Mouse (Mus musculus) heart, postnatal 36 days (tissue): Measurements from ENCODE around the gene Plpp1. TPM values are rescaled to one million over a fixed set of nuclear protein-coding genes. Genes with fewer than 3 reads are reported as not detected.
A peak's percentile ranks its signal among the peaks of the same experiment; 100 is the strongest.

Source experiments
- DNase-seq, 2 experiments: peaks; one replicate each; pipeline ENCODE4 v3.0.0; 2021 to 2022
- intact Hi-C: fragments of 180-260 bp; cut with DNase I; formaldehyde crosslinking; loops from one replicate; pipeline ENCODE4 v1.15.1; 2025
- total RNA-seq, 2 experiments: library from RNA; stranded (reverse); gene quantifications; 2 replicates each; pipeline ENCODE4 v1.2.3; 2021

Plpp1 gene
- total RNA-seq, 2 experiments from 2014 or later = 54.6 to 63.8 TPM

DNA sequence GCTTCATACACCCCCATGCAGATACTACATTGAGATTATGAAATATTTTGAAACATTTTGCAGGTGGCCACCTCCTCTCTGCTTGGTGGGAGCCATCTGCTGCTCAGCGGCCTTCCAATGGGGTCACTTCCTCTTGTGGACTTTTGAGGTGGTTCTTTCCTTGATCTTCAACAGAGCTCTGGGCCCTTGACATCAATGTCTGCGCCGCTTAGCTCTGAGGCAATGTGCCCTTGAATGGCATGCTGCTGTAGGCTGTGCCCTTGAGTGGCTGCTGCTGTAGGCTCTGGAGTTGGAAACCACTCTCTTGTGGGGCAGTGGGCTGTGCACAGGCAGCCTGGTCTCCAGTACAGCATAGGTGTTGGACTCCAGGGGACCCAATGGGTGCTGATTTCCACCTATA is 45.3 kb downstream of the Plpp1 start:
- intact Hi-C loops = no loop called here
- no peak for DNase-seq

DNA sequence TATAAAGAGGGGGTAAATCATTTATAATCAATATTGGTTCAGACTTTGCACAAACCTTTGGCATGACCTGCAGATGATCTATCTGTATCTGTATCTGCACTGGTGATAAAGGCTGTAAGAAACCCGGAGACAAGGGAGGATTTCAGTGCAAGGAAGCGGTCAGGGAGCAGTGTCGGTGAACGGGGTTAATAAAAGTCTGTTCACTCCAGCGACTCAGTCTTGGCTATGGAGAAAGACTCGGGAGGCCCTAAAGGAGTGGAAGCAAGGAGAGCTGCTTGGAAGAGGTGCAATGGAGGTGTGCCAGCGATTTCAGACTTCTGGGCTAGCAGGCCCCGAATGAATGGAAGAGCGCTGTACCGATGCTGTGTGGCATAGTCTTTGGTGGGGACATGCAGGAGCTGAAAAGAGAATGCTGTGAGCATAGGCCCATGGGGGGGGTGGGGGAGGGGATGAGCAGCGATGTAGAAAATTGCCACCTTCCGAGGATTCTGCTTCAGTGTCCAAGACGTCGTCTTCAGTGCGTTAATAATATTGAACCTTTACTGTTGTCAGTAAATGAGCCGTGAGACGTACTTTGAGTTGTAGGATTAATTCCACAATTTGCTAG is 53.2 kb downstream of the Plpp1 start:
- DNase-seq = no peak
- intact Hi-C loops = no loop called here

DNA sequence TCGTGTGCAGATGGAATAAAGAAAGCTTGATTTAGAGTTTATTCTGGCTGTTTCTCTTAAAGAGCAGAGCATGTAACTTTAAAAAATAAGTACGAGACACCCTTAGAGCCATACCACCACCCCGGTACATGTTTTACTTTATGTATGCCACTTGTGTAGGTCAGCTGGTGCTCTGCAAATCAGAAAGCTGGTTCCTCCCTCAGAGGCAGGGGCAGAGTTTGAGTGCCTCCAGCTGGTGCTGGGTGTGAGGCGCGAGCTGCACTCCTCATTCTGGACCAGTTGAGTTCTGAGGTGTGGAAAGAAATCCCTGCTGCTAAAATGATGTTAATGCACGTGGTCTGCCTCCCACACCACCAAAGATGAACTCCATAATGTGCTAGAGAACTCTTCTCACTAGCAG is 53.8 kb downstream of the Plpp1 start:
- no peak for DNase-seq
- intact Hi-C loops = no loop called here

DNA sequence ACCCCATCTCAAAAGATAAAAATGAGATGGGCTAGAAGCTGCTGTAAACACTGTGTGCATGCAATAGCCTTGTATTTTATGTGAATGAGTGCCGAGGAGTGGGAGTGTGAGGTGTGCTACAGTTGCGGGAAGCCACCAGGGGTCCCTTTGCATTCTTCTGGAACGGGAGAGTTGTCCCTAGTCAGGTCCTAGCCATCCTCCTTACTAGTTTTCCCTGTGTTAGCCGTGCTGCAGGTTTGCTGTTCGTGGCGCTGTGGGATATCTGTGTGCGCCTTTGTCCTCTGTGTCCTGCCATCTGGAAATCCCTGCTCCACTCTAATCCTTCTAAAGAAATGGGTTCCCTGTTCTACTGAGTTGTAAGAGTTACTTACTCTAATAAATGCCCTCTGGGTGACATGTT is 57.3 kb downstream of the Plpp1 start:
- intact Hi-C loops = no loop called here
- no peak for DNase-seq

DNA sequence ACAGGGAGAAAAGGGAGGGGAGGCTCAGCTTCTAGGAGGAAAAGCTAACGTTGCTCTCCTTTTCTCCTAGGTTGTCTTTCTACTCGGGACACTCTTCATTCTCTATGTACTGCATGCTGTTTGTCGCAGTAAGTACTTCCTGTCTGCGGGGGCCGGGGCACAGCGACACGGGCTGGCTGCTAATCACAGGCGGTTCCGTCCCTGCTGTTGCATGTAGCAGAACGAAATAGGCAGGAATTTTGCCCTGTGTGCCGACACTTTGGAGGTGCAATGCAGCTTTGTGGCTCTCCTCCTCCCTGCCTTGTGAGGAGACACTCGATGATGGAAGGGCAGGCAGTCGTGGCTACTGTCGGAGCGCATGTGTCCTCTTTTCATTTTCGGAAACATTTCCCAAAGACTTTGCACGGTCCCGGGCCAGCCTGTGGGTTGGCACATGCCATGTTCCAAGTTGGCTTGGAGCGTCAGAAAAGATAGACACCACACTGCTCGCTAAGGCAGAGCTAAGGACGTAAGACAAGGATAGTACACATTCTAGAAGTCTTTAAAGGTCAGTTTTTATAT is 59.1 kb downstream of the Plpp1 start:
- intact Hi-C loops = loop anchor here (5.0 kb wide), 1 partner anchor 187 kb away; no protein-coding TSS in a partner anchor
- DNase-seq = no peak

DNA sequence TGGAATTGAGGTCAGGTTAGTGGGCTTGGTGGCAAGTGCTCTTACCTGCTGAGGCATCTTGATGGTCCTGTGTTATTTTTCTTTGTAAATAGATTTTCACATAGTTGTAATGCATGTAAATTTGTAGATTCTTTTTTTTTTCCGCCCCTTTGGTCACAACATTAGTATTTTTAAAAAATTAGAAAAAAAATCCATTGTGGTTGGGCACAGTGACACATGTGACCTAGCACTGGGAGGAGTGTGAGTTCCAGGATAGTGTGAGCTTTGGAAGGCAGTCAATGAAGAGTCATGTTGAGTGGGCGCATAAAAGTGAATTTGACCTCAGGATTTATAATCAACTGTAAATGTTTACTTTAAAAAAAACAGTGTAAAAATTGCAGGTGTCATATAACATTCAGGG is 59.8 kb downstream of the Plpp1 start:
- intact Hi-C loops = loop anchor here (5.0 kb wide), 1 partner anchor 188 kb away; no protein-coding TSS in a partner anchor
- DNase-seq = no peak

DNA sequence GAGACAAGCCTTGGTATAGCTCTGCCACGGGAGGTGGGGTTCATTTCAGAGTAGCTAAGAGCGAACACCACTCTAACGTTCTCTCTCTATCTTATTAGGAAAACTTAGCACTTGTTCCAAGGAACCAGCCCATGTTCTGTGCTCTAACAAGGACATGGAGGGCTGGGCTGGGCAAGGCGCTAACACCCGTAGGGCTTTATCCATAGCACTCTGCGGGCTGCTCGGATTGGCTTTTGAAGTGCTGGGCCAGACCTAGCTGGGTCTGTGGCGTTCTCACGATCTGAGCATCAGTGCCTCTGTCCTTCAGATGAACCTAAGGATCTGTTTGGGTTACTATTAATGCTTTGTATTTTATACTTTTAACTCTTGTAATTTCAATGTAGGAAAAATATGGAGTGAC is 60.3 kb downstream of the Plpp1 start:
- no peak for DNase-seq
- intact Hi-C loops = loop anchor here (5.0 kb wide), 1 partner anchor 189 kb away; no protein-coding TSS in a partner anchor

DNA sequence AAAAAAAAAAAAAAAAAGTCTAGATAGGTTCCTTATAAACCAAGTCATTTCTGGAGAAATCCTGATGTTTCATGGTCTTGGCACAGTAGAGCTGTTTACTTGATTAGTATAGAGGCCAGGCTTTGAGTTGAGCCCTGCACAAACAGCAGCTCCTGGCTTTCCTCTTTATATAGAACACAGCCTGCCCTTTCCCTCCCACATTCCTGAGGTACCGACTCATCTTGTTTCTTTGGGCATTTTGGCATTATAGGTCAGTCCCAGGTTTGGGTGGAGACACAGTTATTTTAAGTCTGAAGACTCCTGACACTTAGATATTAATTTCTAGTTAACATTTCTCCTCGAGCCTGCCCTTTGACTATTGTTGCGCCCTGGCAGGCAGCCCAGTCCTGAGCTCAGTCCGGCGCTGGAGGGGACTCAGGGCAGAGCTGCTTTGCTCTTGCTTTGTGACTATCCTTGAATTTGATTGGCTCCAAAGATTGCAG is 61.3 kb downstream of the Plpp1 start:
- DNase-seq = peak; percentile 53 to 54
- intact Hi-C loops = loop anchor here (5.0 kb wide), 1 partner anchor 190 kb away; no protein-coding TSS in a partner anchor

DNA sequence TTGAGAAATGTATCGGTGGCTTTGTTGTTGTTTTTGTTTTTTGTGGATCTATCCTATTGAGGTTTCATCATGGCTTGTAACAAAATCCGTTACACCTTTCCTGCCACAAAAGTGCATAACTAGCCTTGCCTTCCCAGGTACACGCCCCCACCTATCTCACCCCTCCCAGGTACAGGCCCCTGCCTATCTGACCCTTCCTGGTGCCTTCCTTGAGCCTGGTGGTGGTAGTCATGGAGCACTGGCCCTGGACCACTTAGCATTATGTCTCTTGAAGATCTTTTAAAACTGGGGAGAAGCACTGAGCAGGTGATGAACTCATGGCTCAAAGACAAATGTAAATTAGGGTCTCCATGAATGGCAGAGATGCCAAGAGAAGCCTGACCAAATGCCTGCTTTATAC is 61.8 kb downstream of the Plpp1 start:
- DNase-seq = no peak
- intact Hi-C loops = loop anchor here (5.0 kb wide), 1 partner anchor 190 kb away; no protein-coding TSS in a partner anchor

DNA sequence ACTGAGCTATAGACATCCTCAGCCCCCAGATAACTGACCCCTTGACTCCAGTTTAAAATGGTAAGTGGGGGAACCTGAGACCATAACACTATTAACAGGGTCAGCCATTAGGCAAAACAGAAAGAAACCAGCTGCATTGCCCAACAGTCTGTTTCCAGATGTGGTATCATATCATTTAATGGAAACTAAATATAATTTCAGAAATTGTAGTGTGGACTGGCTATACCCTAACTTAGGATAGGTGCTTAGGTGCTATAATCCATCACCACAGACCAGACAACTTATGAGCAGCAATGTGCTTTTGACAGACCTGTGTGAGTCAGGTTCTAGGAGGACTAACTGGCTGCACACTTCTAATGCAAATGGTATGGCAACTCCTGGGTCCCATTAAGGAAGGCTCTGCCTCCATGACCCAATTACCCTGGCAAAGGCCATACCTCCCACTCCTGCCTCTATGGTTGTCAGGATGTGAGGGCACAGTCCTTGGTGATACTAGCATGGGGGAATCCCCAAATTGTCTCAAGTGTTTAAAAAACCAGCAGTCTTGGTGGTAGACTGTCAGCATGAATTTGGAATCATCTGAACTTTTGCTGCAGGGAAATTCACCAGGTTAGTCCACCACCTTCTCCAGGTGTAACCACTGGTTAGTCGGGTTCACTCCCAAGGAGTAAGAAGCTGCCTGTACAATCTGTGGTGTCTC is 62.5 kb downstream of the Plpp1 start:
- intact Hi-C loops = loop anchor here (5.0 kb wide), 1 partner anchor 191 kb away; no protein-coding TSS in a partner anchor

DNA sequence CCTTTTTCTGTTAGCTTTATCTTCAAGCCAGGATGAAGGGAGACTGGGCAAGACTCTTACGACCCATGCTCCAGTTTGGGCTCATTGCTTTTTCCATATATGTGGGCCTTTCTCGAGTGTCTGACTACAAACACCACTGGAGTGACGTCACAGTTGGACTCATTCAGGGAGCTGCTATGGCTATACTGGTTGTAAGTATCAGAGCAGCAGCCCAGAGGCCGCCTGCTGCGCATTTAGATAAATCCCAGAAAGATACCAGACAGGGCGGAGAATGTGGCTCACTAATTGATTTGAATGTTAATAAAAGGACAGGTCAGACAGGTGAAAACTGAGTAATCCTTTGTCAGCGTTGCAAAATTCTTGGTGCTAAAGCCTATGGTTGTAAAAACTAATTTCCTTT is 66.2 kb downstream of the Plpp1 start:
- intact Hi-C loops = loop anchor here (5.0 kb wide), 1 partner anchor 41 kb away; no protein-coding TSS in a partner anchor

More for the DNA sequence above, 62.5 kb downstream of the Plpp1 start:
- DNase-seq = no peak

DNA sequence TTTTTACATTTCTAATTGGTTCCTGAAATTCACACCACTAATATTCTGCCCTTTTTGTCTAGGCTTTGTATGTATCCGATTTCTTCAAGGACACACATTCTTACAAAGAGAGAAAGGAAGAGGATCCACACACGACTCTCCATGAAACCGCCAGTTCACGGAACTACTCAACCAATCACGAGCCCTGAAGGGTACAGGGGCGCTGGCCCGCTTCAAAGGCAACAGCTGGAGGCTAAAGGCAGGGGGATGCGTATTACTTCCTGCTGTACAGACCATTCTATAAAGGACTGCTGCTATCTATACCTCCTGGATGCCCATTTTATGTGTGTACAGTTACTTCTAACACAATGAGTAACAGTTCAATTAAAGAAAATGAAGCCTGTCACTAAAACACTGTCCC is 66.8 kb downstream of the Plpp1 start:
- intact Hi-C loops = loop anchor here (5.0 kb wide), 1 partner anchor 40 kb away; no protein-coding TSS in a partner anchor
- DNase-seq = no peak

More for the DNA sequence above, 66.2 kb downstream of the Plpp1 start:
- DNase-seq = no peak

DNA sequence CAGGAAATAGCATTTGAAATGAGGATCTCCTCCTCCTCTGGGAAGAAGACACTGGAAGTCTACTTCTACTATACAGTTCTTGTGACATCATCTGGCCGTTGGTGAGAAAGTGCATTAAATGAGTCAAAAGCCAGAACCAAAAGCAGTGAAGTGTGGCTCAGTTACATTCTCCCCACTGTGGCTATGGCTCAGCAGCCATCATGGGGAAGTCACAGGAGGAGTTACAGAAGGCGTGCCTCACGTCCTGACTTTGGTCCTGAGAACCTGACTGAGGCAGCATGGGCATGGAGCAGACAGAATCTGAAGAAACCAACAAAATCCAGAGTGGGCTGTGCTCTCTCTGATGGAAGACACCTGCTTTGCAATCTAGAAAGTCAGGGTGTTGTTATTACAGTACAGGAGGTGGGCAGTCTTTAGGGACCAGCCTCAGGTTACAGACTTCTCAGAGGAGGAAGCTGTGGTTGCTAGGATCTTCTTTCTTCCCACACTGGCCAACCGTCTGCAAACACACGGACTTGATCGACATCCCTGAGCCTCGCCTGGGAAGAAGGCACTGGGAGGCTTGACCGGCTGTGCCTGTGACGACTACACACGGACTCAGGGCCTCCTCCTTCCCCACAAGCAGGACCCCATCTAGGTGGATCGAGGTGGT is 69.6 kb downstream of the Plpp1 start:
- intact Hi-C loops = no loop called here
- no peak for DNase-seq

DNA sequence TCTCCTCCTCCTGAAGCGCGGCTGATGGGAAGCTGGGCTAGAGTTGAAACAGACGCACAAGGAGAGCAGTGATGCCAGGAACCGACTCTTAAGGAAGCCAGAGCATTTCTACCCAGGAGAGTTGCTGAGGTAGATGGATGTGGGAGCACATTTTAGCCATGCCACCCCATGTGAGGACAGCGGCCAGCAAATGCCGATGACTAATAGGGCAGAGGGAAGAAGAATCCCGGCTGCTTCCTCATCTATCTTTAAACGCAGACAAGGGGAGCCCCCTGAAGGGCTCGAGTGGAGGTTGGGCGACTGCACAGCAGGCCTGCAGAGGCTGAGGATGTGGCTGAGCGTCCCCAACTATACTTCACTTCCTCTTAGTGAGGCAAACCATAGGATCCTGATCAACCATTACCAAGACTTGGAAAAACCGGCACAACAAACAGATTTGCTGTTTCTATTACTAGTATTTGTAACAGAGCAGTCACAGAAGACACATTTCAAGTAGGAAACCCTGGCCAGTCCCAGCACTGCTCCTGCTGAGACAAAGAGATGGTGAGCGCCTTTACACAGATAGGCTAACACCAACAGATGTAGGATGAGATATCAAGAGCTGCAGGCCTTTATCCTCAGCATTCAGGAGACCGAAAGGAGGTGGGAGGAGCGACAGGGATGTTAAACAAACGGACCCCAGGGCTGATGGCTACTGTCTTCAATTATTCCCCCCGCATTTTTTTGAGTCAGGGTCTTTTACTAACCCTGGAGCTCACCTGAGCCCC is 71.1 kb downstream of the Plpp1 start:
- no peak for DNase-seq
- intact Hi-C loops = no loop called here

DNA sequence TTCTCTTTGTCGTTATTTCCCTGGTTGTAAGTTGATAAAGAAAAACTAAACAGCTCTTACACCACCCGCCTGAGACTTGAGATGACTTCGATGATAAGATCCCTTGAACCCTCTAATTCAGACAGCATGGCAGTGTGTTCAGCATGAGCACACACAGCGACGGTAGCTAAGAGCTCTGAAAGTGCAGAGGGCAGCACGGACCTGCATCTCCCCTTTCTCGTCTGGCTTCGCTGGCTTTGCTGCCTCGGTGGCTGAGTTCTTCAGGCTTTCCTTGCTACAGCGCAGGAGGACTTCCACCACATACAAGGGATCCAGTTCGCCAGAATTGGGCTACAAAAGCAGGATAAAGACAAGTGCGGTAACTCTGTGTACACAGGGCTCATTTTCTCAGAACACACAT is 86.6 kb downstream of the Plpp1 start:
- intact Hi-C loops = no loop called here
- DNase-seq = no peak

DNA sequence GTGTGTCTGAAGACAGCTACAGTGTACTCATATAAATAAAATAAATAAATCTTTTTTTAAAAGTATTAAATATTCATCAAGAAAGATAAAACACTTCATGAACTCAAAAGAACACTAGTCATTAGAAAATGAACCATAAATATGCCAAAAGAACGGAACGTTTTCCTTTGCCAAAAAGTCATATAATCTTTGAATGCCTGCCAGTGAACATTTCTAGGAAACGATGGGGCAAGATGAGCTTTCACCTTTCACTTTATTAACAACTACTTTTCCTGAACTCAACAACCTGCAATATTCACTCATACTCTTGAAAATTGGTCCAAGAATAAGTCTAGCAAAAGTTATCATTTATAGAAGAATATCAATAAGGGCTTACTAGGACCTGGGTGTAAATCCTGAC is 101.6 kb downstream of the Plpp1 start:
- no peak for DNase-seq
- intact Hi-C loops = no loop called here

DNA sequence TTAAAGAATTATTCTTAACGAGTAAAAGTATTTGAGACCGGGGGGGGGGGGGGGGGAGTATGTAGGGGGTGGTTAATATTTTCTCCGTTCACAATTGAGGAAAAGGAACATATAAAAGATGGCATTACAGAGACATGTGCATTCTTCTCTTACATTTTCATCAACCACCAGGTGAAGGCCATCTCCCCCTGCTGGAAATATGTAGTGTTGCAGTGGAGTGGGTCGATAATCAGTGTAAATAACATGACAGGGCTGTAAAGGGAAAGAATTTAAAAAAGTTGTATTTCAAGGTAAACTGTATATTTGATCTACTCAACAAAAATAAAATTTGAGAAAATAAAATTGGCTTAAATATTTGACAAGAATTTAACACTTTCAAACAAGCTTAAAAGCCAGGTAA is 109.1 kb downstream of the Plpp1 start:
- intact Hi-C loops = loop anchor here (1.0 to 5.0 kb wide), 2 partner anchors 42 to 235 kb away; no protein-coding TSS in a partner anchor
- peak; percentile 17 to 23 for DNase-seq

DNA sequence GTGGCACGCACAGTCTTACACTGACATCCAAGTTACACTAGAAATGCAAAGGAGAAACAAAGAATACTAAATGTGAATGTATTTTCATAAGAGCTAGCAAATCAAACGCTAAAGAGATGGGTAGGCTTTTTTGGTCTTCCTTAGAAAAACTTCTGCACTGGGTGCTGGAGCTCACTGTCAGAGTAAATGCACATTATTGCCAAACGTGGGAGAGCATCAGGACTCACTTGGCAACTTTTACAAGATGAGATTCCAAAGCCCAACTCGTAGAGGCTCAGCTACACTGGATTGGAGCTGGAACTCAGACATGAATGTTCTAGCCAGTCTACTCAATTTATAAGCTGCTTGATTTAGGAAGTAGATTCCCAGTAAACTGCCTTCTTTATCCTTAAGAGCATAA is 109.8 kb downstream of the Plpp1 start:
- DNase-seq = no peak
- intact Hi-C loops = no loop called here
